Mouse (Mus musculus) kidney, adult 11 months (tissue): ENCODE results near the gene Syt1.

Source experiments
- DNase-seq: peaks from one replicate; pipeline ENCODE4 v3.0.0; 2022

Gene Syt1

DNA sequence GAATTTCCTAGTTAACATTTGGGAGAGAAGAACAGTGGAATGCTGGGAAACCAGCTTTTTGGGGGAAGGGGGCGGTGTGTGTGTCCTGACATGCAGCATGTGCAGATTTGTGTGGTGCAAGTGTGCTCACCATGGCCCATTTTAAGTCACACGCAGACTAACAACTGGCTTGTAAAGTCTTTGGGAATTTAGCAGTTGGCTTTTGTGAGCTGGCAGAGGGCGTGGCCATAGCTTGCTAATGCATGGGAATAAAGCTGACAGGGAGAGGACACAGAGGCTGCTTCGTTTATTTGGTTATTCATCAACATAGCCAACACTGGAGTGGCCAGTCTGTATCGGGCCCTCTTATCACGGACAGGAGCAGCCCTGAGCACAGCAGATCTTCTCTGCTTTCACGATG is 505.9 kb downstream of the Syt1 start:
- DNase-seq, result peak; percentile 19

DNA sequence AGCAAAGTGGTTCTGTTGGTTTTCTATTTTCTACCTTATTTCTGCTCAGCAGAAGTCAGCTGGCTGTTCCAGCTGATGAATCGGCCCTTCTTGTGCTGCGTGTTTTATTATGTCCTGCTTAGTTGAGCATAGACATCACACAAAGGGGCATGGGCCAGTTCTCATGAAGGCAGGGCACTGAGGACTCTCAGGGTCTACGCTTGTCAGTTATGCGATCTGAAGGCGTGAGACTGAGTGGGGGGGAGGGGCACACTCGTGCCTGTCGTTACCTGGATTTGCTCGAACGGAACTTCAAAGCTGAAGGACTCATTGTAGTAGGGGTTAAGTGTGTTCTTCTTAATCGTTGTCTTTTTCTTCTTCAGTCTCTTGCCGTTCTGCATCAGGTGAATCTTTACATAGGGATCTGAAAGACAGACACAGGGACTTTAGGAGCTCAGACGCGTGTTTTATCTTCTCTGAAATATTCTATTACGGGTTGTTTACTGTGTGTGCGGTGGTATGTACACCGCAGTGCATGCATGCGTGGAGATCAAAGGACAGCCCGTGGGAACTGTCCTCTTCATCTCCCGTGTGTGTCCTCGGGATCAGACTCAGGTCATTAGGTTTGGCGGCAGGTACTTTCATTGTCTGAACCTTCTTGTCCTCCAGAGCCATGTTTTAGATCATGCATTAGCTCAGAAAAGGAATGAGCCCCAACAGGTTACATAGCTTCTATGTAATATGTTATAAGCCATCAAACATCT is 506.5 kb downstream of the Syt1 start:
- DNase-seq, result no peak

DNA sequence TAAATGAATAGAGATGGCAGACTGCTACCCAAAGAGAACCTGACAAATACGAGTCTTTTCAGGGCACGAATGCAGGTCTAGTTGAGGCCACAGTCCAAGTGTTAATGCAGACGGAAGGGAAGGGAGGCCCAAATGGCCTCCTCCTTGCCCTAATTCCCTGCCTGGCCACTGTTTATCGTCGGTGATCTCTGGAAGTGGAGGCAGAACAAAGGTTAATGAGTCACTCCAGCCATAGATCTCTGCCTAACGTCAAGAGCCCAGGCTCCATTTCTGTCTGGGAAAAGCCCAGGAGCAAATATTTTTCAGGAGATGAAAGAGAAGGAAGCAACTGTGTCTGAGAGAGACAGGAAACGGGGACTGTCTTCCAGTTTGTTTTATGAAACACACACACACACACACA is 520.6 kb downstream of the Syt1 start:
- no peak for DNase-seq

DNA sequence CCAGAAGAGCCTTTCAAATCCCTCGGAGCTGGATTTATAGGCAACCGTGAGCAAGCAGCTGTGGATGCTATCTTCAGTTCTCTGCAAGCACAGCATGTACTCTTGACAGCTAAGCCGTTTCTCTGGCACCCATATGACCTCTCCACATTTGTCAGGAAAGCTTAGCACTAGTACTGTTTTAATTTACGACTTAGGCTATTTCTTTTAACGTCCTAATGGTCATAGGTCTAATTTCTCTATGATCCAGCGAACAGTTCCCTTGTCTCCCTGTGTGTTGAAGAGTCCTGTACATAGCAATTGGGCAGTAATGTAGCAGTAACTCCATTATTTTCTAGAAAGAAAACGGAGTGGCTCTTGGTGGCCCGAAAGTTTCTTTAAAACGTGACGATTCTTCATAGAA is 526.8 kb downstream of the Syt1 start:
- DNase-seq, result no peak

DNA sequence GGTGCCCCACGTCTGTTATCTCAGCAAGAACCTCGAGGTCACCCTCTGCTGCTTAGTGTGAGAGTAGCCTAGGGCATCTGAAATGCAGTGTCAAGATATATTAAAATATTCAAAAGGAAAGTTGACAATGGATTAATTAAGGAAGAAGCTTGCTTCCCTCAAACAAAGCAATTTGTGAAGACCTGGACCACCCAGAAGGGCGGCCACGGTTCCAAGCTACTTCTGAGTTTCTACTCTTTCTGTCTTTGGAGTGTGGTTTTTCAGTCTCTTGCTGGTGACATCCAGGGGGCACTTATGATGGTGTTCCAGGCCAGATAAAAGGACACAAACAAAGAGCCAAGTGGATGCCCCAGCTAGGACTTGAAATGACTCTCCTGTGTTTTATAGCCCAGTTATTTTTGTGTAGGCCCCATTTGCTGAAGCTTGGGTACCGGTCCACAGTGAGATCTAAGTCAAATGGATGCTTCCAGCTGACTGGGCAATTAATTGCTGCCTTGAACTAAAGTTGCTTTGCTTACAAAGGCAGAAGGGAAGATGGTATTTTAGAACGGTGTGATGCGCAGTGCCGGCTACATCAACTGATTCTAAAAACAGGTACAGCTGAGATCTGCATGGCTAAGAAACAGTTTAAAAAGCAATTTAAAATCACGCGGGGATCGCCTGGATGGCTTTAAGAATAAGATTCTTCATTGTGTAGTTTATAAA is 530.5 kb downstream of the Syt1 start:
- no peak for DNase-seq

DNA sequence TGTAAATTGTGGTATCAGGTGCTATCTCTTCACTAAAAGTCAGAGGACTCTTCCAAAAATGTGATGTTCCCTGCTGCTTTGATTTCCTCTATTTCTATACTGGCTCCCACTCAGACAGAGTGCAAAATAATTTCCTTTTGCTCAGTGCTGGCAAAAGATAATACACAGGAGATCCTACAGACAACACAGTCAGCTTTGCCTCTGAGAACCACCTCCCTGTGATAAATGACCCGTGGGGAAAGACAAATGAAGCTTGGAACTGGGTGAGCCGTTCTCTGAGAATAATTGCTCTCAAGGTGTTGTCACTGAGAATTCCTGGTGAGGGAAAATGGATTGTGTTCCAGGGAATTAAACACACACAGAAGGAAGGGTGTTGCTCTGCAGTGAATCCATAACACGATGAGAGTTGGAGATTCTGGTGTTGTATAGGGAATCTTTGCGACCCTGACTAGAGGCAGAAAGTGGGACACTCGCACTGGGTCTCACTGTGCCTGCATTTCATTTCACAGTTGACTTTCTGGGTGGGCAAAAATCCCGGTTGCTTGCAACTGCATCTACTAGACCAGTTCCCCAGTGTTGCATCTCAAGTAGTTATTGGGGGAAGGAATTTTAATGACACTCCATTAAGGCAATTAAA is 540.3 kb downstream of the Syt1 start:
- DNase-seq, result no peak

DNA sequence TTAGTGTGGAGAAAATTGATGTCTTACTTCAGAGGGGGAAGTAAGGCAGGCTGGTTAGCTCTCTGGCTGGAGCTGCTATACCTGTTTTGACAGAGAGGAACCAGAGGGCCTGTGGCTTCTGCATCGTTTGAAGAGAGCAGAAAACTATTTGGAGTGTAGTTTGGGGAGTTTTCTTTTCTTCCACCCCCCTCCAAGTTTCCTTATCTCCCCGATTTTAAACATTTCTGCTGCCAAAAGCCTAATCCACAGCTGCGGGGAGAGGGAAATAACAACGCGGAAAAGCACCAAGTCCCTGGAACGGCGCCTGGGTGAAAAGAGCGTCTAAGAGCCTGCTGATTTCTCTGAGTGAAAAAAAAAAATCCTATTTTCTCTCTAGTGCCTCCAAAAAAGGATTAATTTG is 544.2 kb downstream of the Syt1 start:
- no peak for DNase-seq

DNA sequence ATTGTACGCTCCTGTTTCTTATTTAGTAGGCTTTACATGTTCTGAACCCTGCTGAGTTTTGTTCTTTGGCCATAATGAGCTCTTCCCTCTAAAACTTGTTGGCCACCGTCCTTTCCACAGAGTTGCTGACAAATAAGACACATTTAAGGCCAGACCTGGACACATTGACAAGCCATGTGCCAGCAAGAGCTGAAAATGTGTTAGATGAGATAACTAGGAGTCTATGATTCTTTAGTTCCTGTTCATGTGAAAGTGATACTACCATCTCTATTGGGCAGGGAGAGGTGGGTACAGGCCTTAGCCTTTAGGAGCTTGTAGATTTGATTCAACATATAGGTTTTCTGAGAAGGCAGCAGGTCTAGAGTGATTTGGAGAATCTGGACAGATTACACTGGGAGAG is 548.9 kb downstream of the Syt1 start:
- no peak for DNase-seq

DNA sequence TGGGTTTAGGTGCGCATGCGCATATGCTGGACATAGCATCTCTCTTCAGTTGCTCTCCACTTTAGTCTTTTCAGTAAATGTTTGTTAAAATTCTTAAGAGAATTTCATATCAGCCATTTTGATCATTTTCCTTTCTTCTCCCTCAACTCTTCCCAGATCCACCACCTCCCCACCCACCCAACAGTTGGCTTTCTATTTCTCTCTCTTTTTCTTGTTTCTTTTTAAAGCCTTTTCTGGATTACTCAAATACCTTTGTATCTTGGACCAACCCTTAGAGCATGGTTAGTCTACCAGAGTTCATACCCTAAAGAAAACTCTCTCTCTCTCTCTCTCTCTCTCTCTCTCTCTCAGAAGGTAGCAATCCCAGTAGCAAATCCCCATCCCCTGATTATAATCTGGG is 553.7 kb downstream of the Syt1 start:
- DNase-seq, result no peak

DNA sequence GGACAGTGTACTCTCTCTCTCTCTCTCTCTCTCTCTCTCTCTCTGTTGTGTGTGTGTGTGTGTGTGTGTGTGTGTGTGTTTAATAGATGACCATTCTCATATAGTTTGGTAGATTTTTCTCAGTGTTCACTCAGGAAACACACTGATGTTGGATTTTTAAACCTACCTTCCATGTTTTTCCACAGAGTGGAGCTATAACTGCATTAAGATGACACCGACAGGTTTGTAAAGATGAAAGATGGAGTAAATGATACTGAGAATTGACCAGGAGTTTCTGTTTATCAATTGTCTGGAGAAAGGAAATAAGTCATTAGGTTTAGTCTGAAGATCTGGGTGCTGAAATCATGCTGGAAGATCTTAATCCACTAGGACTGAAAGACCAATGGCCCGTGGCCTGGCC is 554.9 kb downstream of the Syt1 start:
- DNase-seq, result no peak

DNA sequence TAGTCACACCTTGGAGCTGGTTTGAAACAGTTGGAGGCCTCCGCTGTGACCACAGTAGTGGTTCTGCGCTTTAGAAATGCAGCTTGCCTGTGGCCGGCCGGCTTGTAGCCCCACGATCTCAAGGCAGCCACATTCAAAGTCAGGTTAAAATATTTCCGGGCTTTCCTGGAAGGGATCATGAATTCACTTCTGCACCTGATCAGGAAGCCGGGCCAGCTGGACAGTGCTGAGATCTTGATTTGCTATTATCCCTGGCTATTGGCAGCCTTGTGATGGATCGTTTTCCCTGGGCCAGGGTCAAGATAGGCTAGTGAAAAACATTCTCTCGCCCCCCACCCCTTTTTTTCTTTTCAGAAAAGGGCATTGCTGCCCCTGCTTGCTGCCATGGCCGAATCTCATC is 555.6 kb downstream of the Syt1 start:
- DNase-seq, result no peak

DNA sequence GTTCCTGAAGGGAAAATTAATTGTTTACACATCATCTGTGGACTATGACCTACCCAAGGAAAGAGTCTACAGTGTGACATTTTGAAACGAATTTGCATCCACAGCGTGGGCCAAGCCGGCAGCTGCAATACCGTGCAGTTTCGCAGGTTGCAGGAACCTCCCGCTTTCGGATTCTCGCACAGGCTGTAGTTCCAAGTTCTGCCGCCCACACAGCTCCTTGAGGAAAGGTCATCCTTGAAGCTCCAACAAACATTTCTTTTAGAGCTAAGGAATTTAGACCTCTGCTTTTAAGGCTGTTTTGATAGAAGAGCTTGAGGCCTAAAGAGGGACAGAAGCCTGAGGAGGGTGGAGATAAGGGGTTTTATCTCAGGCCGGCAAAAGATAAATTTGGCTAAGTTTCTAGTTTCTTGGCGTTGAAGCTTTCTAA is 556.1 kb downstream of the Syt1 start:
- DNase-seq, result peak; percentile 57

DNA sequence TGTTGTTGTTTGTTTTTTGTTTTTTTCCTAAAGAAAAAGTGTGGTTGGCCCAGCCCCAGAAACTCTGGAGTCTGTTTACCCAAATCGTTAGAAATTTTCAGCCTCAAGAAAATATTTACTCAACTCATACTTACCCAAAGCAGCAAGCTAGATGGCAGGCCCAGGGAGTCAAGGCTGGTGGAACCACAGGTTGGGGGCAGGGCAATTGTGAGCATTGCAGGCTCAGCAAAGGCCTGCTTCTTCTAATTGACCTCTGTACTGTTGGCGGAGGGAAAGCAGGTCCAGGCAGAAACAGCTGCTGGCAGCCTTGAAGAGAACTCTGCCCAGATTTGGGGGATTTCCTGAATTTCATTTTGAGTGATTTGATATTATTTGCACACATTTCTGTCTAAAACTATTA is 557.2 kb downstream of the Syt1 start:
- peak; percentile 90 for DNase-seq

DNA sequence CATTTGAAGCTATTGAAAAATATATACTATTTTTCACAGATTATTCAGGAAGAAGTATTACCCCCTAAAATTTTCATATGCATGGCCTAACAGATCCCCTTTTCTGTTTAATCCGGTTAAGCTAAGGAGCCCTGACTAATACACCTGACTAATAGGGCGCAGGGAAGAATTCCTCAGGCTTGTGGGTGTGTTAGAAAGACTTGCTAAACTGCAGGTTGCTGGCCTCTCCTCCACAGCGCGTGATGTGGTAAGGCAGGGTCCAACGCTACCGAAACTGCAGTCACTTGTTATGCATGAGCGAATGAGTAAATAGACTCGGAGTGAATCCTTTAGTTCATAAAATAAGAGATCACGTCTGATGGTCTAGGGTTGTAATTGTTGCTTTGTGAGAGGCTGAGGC is 558.4 kb downstream of the Syt1 start:
- DNase-seq, result peak; percentile 51

DNA sequence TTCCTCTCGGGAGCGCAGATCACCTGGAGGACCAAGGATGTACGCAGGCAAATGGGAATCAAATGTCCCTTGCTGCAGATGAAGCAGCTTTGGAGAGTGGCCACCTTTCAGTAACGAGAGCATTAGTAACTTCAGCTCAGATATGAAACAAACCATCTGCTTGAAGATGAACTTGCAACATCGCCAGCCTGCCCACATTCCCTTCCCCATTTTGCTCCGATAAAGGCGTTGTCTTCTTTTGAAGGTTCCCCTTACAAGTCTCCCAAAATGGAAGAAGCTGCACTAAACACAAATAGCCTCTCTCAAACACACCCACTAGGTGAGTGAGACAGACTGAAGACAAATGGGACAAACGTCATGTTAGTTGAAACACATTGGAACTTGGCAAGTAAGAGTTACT is 559.3 kb downstream of the Syt1 start:
- DNase-seq, result no peak

DNA sequence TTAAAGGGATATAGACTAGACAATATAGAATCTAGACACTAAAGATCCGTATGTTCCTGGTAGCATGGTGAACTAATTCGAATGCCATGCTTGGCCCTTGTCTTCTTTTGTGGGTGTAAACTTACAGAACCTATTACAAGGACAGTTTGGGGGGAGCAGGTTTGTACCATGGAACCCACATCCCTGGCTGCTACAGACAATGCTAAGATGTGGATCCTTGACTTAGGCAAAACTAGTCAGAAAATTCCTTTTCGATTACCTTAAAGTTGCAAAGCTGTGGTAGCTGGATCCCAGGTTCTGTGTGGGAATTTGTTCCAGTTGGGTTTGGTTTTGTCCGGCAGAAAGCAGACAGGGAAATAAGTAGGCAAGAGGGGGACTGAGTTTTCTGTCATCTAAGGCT is 560.4 kb downstream of the Syt1 start:
- DNase-seq, result no peak

DNA sequence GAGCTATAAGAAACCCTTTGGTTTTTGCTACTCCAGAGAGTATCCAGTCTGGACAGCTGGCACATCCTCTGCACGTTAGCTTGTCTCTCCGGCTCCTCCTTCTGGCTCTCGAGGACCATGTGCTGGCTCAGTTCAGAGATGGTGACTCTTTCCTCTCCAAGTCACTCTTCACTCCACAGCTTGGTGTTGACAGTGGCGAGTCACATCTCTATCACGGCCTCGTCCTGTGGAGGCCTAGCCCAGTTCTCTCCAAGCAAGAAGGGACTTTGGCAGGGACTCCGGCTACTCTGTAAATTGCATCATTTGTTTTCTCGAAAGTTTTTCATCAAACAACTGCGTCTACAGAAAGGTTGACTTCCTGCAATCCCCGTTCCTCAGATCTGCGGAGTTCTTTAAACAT is 562.4 kb downstream of the Syt1 start:
- DNase-seq, result no peak
